Mouse (Mus musculus): Measurements from ENCODE around the gene Lyrm1. TPM values are rescaled to one million over a fixed set of nuclear protein-coding genes. Genes with fewer than 3 reads are reported as not detected.

The Lyrm1 gene
- polyA plus RNA-seq, 1 experiment from 2014 or later = 10.7 TPM

DNA sequence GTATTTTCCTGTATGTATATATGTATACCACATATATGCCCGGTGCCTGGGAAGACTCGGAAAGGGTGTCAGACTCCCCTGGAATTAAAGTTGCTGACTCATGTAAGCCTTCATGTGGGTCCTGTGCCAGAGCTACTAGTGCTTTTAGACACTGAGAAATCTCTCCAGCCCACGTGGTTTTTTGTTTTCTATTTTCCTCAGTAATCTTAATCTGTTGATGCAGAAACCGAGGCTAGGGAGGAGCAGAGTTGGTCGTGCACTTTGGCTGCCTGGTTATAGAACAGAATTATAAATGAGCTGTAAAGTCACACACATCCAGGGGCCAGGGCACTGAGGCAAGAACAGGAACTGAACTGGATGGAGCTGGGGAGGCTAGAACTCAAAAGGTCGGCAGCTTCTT is 64.3 kb downstream of the Lyrm1 start:
- H3K27me3 ChIP-seq (ENCODE audit: control insufficient read depth, insufficient read depth, low read length) = no peaks in the 10 kb centered on the region
- DNase-seq (ENCODE audit: low spot score) = no peak
- TF ChIP-seq CTCF (IDR thresholded peaks at IDR 0.05; ENCODE audit: low read depth) (no peak), EP300 (optimal IDR thresholded peaks at IDR 0.05) (no peak)
- no peak overlapping the region for H3K27ac ChIP-seq (replicated peaks)
- no peaks in the 10 kb centered on the region for H3K36me3 ChIP-seq (ENCODE audit: control insufficient read depth, insufficient read depth, low read length)
- H3K4me3 ChIP-seq (ENCODE audit: low read depth, low read length) = no peak overlapping the region
- H3K4me1 ChIP-seq (replicated peaks; ENCODE audit: control insufficient read depth, insufficient read depth) = no peaks in the 10 kb centered on the region
- no peak overlapping the region for H3K4me2 ChIP-seq (replicated peaks; ENCODE audit: low read depth)
- 68% methylated on average over 6 of the region's 6 CpGs for WGBS
- ATAC-seq (ENCODE audit: low FRiP score, low TSS enrichment) = no peak
- H3K9me3 ChIP-seq (ENCODE audit: control insufficient read depth, low read length) = no peaks in the 10 kb centered on the region
- no peak overlapping the region for H3K9ac ChIP-seq (ENCODE audit: low read length)

DNA sequence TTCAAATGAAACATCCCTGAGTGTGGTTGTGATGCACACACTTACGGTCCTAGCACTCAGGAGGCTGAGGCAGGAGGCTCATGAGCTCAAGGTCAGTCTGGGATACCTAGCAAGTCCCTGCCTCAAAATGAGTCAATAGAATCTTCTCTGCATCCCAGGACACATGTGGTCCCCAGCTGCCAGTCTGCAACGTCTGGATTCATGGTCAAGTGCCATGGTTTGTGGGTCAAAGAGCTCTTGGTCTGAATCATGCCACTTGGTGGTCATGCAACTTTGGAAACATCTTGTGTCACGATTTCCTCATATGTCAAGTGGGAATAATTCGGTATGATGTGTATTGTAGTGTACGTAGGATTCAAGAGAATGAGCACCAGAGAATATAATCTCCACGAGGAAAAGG is 64.9 kb downstream of the Lyrm1 start:
- TF ChIP-seq EP300 (optimal IDR thresholded peaks at IDR 0.05) = no peak
- H3K27me3 ChIP-seq (ENCODE audit: control insufficient read depth, insufficient read depth, low read length) = no peaks in the 10 kb centered on the region
- no peaks in the 10 kb centered on the region for H3K36me3 ChIP-seq (ENCODE audit: control insufficient read depth, insufficient read depth, low read length)
- no peak overlapping the region for H3K27ac ChIP-seq (replicated peaks)
- no peak overlapping the region for H3K4me3 ChIP-seq (ENCODE audit: low read depth, low read length)
- H3K9ac ChIP-seq (ENCODE audit: low read length) = no peak overlapping the region
- no peaks in the 10 kb centered on the region for H3K9me3 ChIP-seq (ENCODE audit: control insufficient read depth, low read length)
- ATAC-seq (ENCODE audit: low FRiP score, low TSS enrichment) (no peak), DNase-seq (ENCODE audit: low spot score) (no peak)
- no peaks in the 10 kb centered on the region for H3K4me1 ChIP-seq (replicated peaks; ENCODE audit: control insufficient read depth, insufficient read depth)
- H3K4me2 ChIP-seq (replicated peaks; ENCODE audit: low read depth) = no peak overlapping the region
- 73% methylated on average over 6 of the region's 6 CpGs for WGBS

DNA sequence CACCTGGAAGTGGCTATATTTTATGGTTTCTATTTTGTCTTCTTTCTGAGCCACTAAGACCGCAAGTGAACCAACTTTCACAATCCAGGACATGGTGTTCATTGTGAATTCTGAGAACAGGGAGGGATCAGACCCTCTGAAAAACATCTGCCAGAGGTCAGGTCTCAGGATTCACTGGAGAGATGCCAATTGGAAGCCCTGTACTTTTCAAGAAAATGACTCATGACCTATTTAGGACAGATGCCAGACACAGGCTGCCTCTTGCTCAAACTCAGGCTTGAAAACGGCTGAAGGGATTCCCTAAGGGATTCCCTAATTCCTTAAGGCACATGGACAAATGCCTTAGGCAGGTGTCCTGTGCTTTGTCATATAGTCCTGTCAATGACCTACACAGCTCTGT is 65.4 kb downstream of the Lyrm1 start:
- peak; percentile 18 for DNase-seq (ENCODE audit: low spot score)
- WGBS = 43% methylated on average over 2 of the region's 2 CpGs

GRCm38 (mm10) chr7:119965205-119965604 is 69.5 kb downstream of the Lyrm1 start:
- no peaks in the 10 kb centered on the region for H3K27me3 ChIP-seq (ENCODE audit: control insufficient read depth, insufficient read depth, low read length)
- no peaks in the 10 kb centered on the region for H3K36me3 ChIP-seq (ENCODE audit: control insufficient read depth, insufficient read depth, low read length)
- TF ChIP-seq CTCF (IDR thresholded peaks at IDR 0.05; ENCODE audit: low read depth) (no peak), EP300 (optimal IDR thresholded peaks at IDR 0.05) (no peak)
- no peak overlapping the region for H3K4me3 ChIP-seq (ENCODE audit: low read depth, low read length)
- no peaks in the 10 kb centered on the region for H3K9me3 ChIP-seq (ENCODE audit: control insufficient read depth, low read length)
- no peak overlapping the region for H3K9ac ChIP-seq (ENCODE audit: low read length)
- no peaks in the 10 kb centered on the region for H3K4me1 ChIP-seq (replicated peaks; ENCODE audit: control insufficient read depth, insufficient read depth)
- DNase-seq (ENCODE audit: low spot score) = no peak
- no peak overlapping the region for H3K4me2 ChIP-seq (replicated peaks; ENCODE audit: low read depth)
- no peak for ATAC-seq (ENCODE audit: low FRiP score, low TSS enrichment)
- no peak overlapping the region for H3K27ac ChIP-seq (replicated peaks)
- 59% methylated on average over 4 of the region's 4 CpGs for WGBS

More for the DNA sequence above, 65.4 kb downstream of the Lyrm1 start:
- Histone ChIP-seq H3K4me1 (replicated peaks; ENCODE audit: control insufficient read depth, insufficient read depth) (no peaks in the 10 kb centered on the region), H3K9me3 (ENCODE audit: control insufficient read depth, low read length) (no peaks in the 10 kb centered on the region), H3K27ac (replicated peaks) (no peak overlapping the region), H3K4me3 (ENCODE audit: low read depth, low read length) (no peak overlapping the region), H3K27me3 (ENCODE audit: control insufficient read depth, insufficient read depth, low read length) (no peaks in the 10 kb centered on the region), H3K36me3 (ENCODE audit: control insufficient read depth, insufficient read depth, low read length) (no peaks in the 10 kb centered on the region), H3K4me2 (replicated peaks; ENCODE audit: low read depth) (no peak overlapping the region), H3K9ac (ENCODE audit: low read length) (no peak overlapping the region)
- TF ChIP-seq CTCF (IDR thresholded peaks at IDR 0.05; ENCODE audit: low read depth) = no peak
- TF ChIP-seq EP300 (optimal IDR thresholded peaks at IDR 0.05) = no peak
- peak; percentile 29; the same call in 1 of the 2 replicates for ATAC-seq (ENCODE audit: low FRiP score, low TSS enrichment)

DNA sequence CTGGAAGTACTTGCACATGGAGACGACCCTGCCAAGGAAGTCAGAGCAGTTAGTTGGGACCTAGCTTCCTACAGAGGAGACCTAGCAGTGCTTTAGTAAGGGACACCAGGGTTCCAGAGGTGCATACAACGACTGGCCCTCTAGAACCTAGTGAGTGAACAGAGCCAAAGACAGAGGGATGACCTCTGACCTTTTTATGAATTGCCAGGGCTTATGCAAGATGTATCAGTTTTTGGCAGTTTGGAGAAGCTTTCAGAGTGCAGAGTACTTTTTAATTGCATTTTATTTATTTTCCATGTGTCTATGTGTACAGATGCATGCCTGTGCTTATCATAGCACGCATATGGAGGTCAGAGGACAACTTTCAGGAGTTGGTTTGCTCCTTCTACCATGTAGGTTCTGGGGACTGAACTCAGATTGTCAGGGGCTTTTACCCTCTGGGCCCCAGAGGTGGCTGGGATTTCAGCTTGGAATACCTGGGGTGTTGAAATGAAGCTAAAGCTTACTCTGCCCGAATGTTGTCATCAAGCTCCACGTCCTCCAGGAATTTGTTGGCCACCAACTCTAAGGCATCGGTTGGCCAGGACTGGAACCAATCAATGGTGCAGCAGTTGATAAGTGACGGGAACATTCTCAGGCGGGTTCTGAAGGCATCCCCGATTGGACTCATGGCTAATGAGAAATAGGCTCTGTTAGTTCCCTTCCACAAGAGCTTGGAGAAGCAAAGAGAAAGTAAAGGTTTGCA is 70.2 kb downstream of the Lyrm1 start:
- DNase-seq (ENCODE audit: low spot score) = no peak
- WGBS = 77% methylated on average over 9 of the region's 9 CpGs
- H3K9me3 ChIP-seq (ENCODE audit: control insufficient read depth, low read length) = no peaks in the 10 kb centered on the region
- H3K4me1 ChIP-seq (replicated peaks; ENCODE audit: control insufficient read depth, insufficient read depth) = no peaks in the 10 kb centered on the region
- H3K4me3 ChIP-seq (ENCODE audit: low read depth, low read length) = no peak overlapping the region
- ATAC-seq (ENCODE audit: low FRiP score, low TSS enrichment) = no peak
- no peak overlapping the region for H3K9ac ChIP-seq (ENCODE audit: low read length)
- H3K4me2 ChIP-seq (replicated peaks; ENCODE audit: low read depth) = no peak overlapping the region
- TF ChIP-seq EP300 (optimal IDR thresholded peaks at IDR 0.05) = no peak
- no peak for TF ChIP-seq CTCF (IDR thresholded peaks at IDR 0.05; ENCODE audit: low read depth)
- no peaks in the 10 kb centered on the region for H3K27me3 ChIP-seq (ENCODE audit: control insufficient read depth, insufficient read depth, low read length)
- H3K36me3 ChIP-seq (ENCODE audit: control insufficient read depth, insufficient read depth, low read length) = no peaks in the 10 kb centered on the region
- no peak overlapping the region for H3K27ac ChIP-seq (replicated peaks)

DNA sequence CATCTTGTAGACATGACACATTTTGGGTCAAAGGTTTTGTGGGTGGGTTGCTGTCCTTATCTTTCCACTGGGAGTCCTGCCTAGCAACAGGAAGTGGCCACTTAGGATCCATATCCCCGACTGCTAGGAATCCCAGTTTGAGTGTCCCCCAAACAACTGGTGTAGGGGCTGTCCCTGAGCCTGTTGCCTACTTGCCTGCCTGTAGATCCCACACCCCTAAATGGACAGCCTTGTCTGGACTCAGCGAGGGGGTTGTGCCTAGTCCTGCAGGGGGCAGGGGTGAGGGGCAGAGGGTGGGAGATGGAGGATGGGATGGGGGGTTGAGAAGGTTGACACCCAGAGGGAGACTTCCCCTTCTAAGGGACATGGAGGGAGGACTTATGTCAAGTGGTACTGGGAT is 73.7 kb downstream of the Lyrm1 start:
- Histone ChIP-seq H3K4me2 (replicated peaks; ENCODE audit: low read depth) (no peak overlapping the region), H3K4me1 (replicated peaks; ENCODE audit: control insufficient read depth, insufficient read depth) (no peaks in the 10 kb centered on the region), H3K27ac (replicated peaks) (no peak overlapping the region), H3K9me3 (ENCODE audit: control insufficient read depth, low read length) (no peaks in the 10 kb centered on the region), H3K36me3 (ENCODE audit: control insufficient read depth, insufficient read depth, low read length) (no peaks in the 10 kb centered on the region), H3K27me3 (ENCODE audit: control insufficient read depth, insufficient read depth, low read length) (no peaks in the 10 kb centered on the region), H3K4me3 (ENCODE audit: low read depth, low read length) (no peak overlapping the region), H3K9ac (ENCODE audit: low read length) (no peak overlapping the region)
- WGBS = 76% methylated on average over 2 of the region's 2 CpGs
- ATAC-seq (ENCODE audit: low FRiP score, low TSS enrichment) (no peak), DNase-seq (ENCODE audit: low spot score) (no peak)
- no peak for TF ChIP-seq CTCF (IDR thresholded peaks at IDR 0.05; ENCODE audit: low read depth)
- no peak for TF ChIP-seq EP300 (optimal IDR thresholded peaks at IDR 0.05)
